In the genomic region with DNA sequence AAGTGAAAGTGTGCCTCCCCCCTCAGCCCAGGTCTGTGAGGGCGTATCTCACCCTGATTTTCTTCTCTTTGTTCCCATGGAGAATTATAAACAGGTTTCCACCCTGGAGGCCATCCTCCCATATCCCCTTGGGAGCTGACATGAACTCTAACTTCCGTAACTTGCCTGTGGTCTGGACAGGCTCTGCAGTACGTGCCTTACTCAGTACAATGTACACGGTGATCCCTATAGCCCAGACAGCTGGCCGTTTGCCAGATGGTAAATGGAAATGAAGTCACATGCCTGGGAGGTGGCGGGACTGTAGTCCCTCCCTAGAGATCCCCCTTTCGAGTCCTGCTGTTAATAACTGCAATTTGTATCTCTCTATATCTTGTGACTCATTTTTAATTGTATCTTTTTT, we compare ENCODE assay signal across 8 mouse cellular contexts. TPM values are rescaled to one million over a fixed set of nuclear protein-coding genes. Genes with fewer than 3 reads are reported as not detected.
DNase-seq lines count a peak whose midpoint lies in the region; ATAC-seq and TF ChIP-seq lines count a peak whose summit lies in the region.

No protein-coding gene starts in this region.

- no peaks in the 10 kb centered on the region for H3K27me3 ChIP-seq in forebrain, embryonic 14.5 days (replicated peaks; ENCODE audit: control insufficient read depth, insufficient read depth, low read length)
- H3K27me3 ChIP-seq in hindbrain, postnatal 0 days (ENCODE audit: insufficient read depth, low read length) = no peaks in the 10 kb centered on the region
- no peaks in the 10 kb centered on the region for H3K27me3 ChIP-seq in liver, postnatal 0 days (ENCODE audit: insufficient read depth, low read length)
- H3K27me3 ChIP-seq in neural tube, embryonic 12.5 days (replicated peaks) = no peaks in the 10 kb centered on the region

- H3K9me3 ChIP-seq in forebrain, embryonic 14.5 days (replicated peaks; ENCODE audit: control insufficient read depth, low read length) = no peaks in the 10 kb centered on the region
- no peaks in the 10 kb centered on the region for H3K9me3 ChIP-seq in hindbrain, postnatal 0 days (ENCODE audit: low read length)
- H3K9me3 ChIP-seq in liver, postnatal 0 days (ENCODE audit: low read length) = no peaks in the 10 kb centered on the region
- H3K9me3 ChIP-seq in neural tube, embryonic 12.5 days = no peaks in the 10 kb centered on the region

- 8% methylated on average over 7 of the region's 7 CpGs for WGBS in forebrain, embryonic 14.5 days
- 12% methylated on average over 7 of the region's 7 CpGs for WGBS in hindbrain, postnatal 0 days
- WGBS in liver, postnatal 0 days (ENCODE audit: insufficient replicate concordance) = 6% methylated on average over 7 of the region's 7 CpGs
- WGBS in neural tube, embryonic 12.5 days = 6% methylated on average over 7 of the region's 7 CpGs

- DNase-seq in 3134 (ENCODE audit: extremely low read depth, insufficient read length, low spot score) (peak; percentile 37), adipocyte (ENCODE audit: low spot score) (peak; percentile 31)
- peak; percentile 84 for DNase-seq in forebrain, embryonic 14.5 days (ENCODE audit: low spot score)
- peak; percentile 69 for DNase-seq in hindbrain, postnatal 0 days (ENCODE audit: low spot score)
- peak; percentile 87 for DNase-seq in liver, postnatal 0 days
- no peak for DNase-seq in gastrocnemius, postnatal 36 days

- no peak for TF ChIP-seq CTCF in hindbrain, postnatal 0 days (IDR thresholded peaks at IDR 0.05; ENCODE audit: low read depth)
- no peak for TF ChIP-seq CTCF in liver, postnatal 0 days (IDR thresholded peaks at IDR 0.05; ENCODE audit: low read depth)

- no peak overlapping the region for H3K27ac ChIP-seq in forebrain, embryonic 14.5 days (ENCODE audit: low read depth, low read length)
- H3K27ac ChIP-seq in hindbrain, postnatal 0 days = peak overlapping the region; percentile 2; the same call in 1 of the 2 replicates
- H3K27ac ChIP-seq in liver, postnatal 0 days (ENCODE audit: low read depth) = peak overlapping the region; percentile 89
- no peak overlapping the region for H3K27ac ChIP-seq in neural tube, embryonic 12.5 days

- peak; percentile 84 for TF ChIP-seq EP300 in liver, postnatal 0 days (IDR thresholded peaks at IDR 0.05; ENCODE audit: low read depth)

- H3K9ac ChIP-seq in forebrain, embryonic 14.5 days (ENCODE audit: low read length) = no peak overlapping the region
- H3K9ac ChIP-seq in hindbrain, postnatal 0 days (replicated peaks; ENCODE audit: low read length) = no peak overlapping the region
- H3K9ac ChIP-seq in liver, postnatal 0 days (replicated peaks) = peak overlapping the region; percentile 42
- H3K9ac ChIP-seq in neural tube, embryonic 12.5 days = no peak overlapping the region

- peaks cover 4% of the 10 kb centered on the region for H3K4me1 ChIP-seq in forebrain, embryonic 14.5 days (ENCODE audit: control insufficient read depth, insufficient read depth, low read length)
- H3K4me1 ChIP-seq in hindbrain, postnatal 0 days (ENCODE audit: insufficient read depth, low read length) = peaks cover 3% of the 10 kb centered on the region; the same call in 1 of the 2 replicates
- H3K4me1 ChIP-seq in liver, postnatal 0 days (ENCODE audit: insufficient read depth) = peaks cover 91% of the 10 kb centered on the region
- peaks cover 39% of the 10 kb centered on the region for H3K4me1 ChIP-seq in neural tube, embryonic 12.5 days

- intact Hi-C loops in gastrocnemius, postnatal 36 days (cut with DNase I) = no loop called here

- no peak overlapping the region for H3K4me3 ChIP-seq in forebrain, embryonic 14.5 days (ENCODE audit: low read depth, low read length)
- H3K4me3 ChIP-seq in hindbrain, postnatal 0 days (ENCODE audit: low read length) = no peak overlapping the region
- H3K4me3 ChIP-seq in liver, postnatal 0 days (ENCODE audit: low read depth, low read length) = peak overlapping the region; percentile 21; the same call in 1 of the 2 replicates
- no peak overlapping the region for H3K4me3 ChIP-seq in neural tube, embryonic 12.5 days

- ATAC-seq in forebrain, embryonic 14.5 days = peak; percentile 84
- ATAC-seq in hindbrain, postnatal 0 days = 0 out of 2 replicates have a peak, but pooled peaks have one; percentile 41
- peak; percentile 82 for ATAC-seq in liver, postnatal 0 days
- peak; percentile 91 for ATAC-seq in neural tube, embryonic 12.5 days (ENCODE audit: low FRiP score, low read depth)
- ATAC-seq in frontal cortex, adult (ENCODE audit: low TSS enrichment) = no peak

- H3K36me3 ChIP-seq in forebrain, embryonic 14.5 days (ENCODE audit: control insufficient read depth, insufficient read depth, low read length) = no peaks in the 10 kb centered on the region
- H3K36me3 ChIP-seq in hindbrain, postnatal 0 days (ENCODE audit: insufficient read depth, low read length) = no peaks in the 10 kb centered on the region
- H3K36me3 ChIP-seq in liver, postnatal 0 days (replicated peaks; ENCODE audit: insufficient read depth, low read length) = peaks cover 7% of the 10 kb centered on the region; the same call in 1 of the 2 replicates
- no peaks in the 10 kb centered on the region for H3K36me3 ChIP-seq in neural tube, embryonic 12.5 days

- H3K4me2 ChIP-seq in forebrain, embryonic 14.5 days (ENCODE audit: low read length) = peak overlapping the region; percentile 10; the same call in 1 of the 2 replicates
- no peak overlapping the region for H3K4me2 ChIP-seq in hindbrain, postnatal 0 days (ENCODE audit: low read depth, low read length)
- H3K4me2 ChIP-seq in liver, postnatal 0 days (ENCODE audit: low read depth, low read length) = peak overlapping the region; percentile 66
- peak overlapping the region; percentile 41 for H3K4me2 ChIP-seq in neural tube, embryonic 12.5 days (replicated peaks)

RNA-seq across cellular contexts. Expression of a gene that starts 22.5 kb away (rescaled TPM):
- 9.1 and 11.3 TPM in 2 replicates for polyA plus RNA-seq in forebrain, embryonic 14.5 days (2014; fragmentation: Nextera tagmentation; extraction: Ambion mirVana)
- 30.7 and 44.6 TPM in 2 replicates for total RNA-seq in hindbrain, postnatal 0 days (2014; rRNA removed)
- 31.5 and 32.1 TPM in 2 replicates for polyA plus RNA-seq in hindbrain, postnatal 0 days (2015; fragmentation: Nextera tagmentation; extraction: Ambion mirVana)
- polyA plus RNA-seq in liver, postnatal 0 days (2015; fragmentation: Nextera tagmentation; extraction: Ambion mirVana) = 14.4 and 19.5 TPM in 2 replicates
- 21.1 and 22.2 TPM in 2 replicates for polyA plus RNA-seq in neural tube, embryonic 12.5 days (2016; fragmentation: Nextera tagmentation; extraction: Ambion mirVana)
- total RNA-seq in gastrocnemius, postnatal 36 days (2021) = 10 to 100 TPM; 55.7 to 60.3 TPM

RNA-seq across cellular contexts. Expression of a gene that starts 52.4 kb away (rescaled TPM):
- polyA plus RNA-seq in forebrain, embryonic 14.5 days (2014; fragmentation: Nextera tagmentation; extraction: Ambion mirVana) = 22.7 and 23.2 TPM in 2 replicates
- 21.1 and 25.2 TPM in 2 replicates for total RNA-seq in hindbrain, postnatal 0 days (2014; rRNA removed)
- polyA plus RNA-seq in hindbrain, postnatal 0 days (2015; fragmentation: Nextera tagmentation; extraction: Ambion mirVana) = 17.1 and 20.0 TPM in 2 replicates
- 8.5 and 9.3 TPM in 2 replicates for polyA plus RNA-seq in liver, postnatal 0 days (2015; fragmentation: Nextera tagmentation; extraction: Ambion mirVana)
- 26.6 and 28.0 TPM in 2 replicates for polyA plus RNA-seq in neural tube, embryonic 12.5 days (2016; fragmentation: Nextera tagmentation; extraction: Ambion mirVana)
- total RNA-seq in gastrocnemius, postnatal 36 days (2021) = 10 to 100 TPM; 10.7 to 11.4 TPM

RNA-seq across cellular contexts. Expression of a gene that starts 52.9 kb away (rescaled TPM):
- not detected in 2 replicates for polyA plus RNA-seq in forebrain, embryonic 14.5 days (2014; fragmentation: Nextera tagmentation; extraction: Ambion mirVana)
- 0.58 TPM in 1 of 2 replicates, not detected in the other for total RNA-seq in hindbrain, postnatal 0 days (2014; rRNA removed)
- polyA plus RNA-seq in hindbrain, postnatal 0 days (2015; fragmentation: Nextera tagmentation; extraction: Ambion mirVana) = 0.11 and 0.14 TPM in 2 replicates
- not detected in 2 replicates for polyA plus RNA-seq in liver, postnatal 0 days (2015; fragmentation: Nextera tagmentation; extraction: Ambion mirVana)
- not detected in 2 replicates for polyA plus RNA-seq in neural tube, embryonic 12.5 days (2016; fragmentation: Nextera tagmentation; extraction: Ambion mirVana)
- under 1 TPM; 0.32 to 0.61 TPM for total RNA-seq in gastrocnemius, postnatal 36 days (2021)

Comparison
In these comparisons a context has a peak if more than half of its experiments do, and no peak if none do; other contexts are left out.
1. DNase-seq: peak in 3134 (single experiment), adipocyte (single experiment), forebrain, embryonic 14.5 days (single experiment), hindbrain, postnatal 0 days (single experiment) and liver, postnatal 0 days (single experiment); none in gastrocnemius, postnatal 36 days (0 of 2).
2. H3K27ac ChIP-seq: peak in hindbrain, postnatal 0 days (single experiment) and liver, postnatal 0 days (single experiment); none in forebrain, embryonic 14.5 days (single experiment) and neural tube, embryonic 12.5 days (single experiment).